Mouse (Mus musculus) cerebellum, adult 2 months (tissue): ENCODE results near the gene Kmt2d. TPM values are rescaled to one million over a fixed set of nuclear protein-coding genes. Genes with fewer than 3 reads are reported as not detected.

Experiments
- DNase-seq, 2 experiments: peaks; one replicate each; pipeline ENCODE4 v3.0.0; 2021
- H3K27ac ChIP-seq: fragments of 200-500 bp; 2 replicates; pipeline ENCODE4 v1.5.1; 2012; ENCODE audit warnings: low read length, control low read depth, inconsistent platforms; ENCODE audit not compliant: insufficient read depth
- H3K27me3 ChIP-seq: fragments of 200-500 bp; 2 replicates; pipeline ENCODE4 v1.6.1; 2012; ENCODE audit warnings: inconsistent platforms, mild to moderate bottlenecking, low read length, moderate library complexity; ENCODE audit not compliant: control insufficient read depth, insufficient read depth
- H3K4me1 ChIP-seq: fragments of 200-500 bp; 2 replicates; pipeline ENCODE4 v1.6.1; 2011; ENCODE audit warnings: low read length; ENCODE audit not compliant: control insufficient read depth, insufficient read depth
- H3K4me3 ChIP-seq: fragments of 200-500 bp; replicated peaks from 2 replicates; pipeline ENCODE3; 2011; ENCODE audit warnings: mild to moderate bottlenecking, low read depth, low read length, control low read depth; ENCODE audit not compliant: insufficient read depth
- CTCF ChIP-seq: fragments of 200-500 bp; IDR thresholded peaks from 2 replicates; pipeline ENCODE4 v1.5.1; 2011; ENCODE audit warnings: low read depth, mild to moderate bottlenecking, control low read depth, low read length, moderate library complexity, borderline replicate concordance; ENCODE audit not compliant: insufficient read depth
- POLR2A ChIP-seq: fragments of 200-500 bp; IDR thresholded peaks from 2 replicates; pipeline ENCODE4 v1.6.1; 2011; ENCODE audit warnings: low read length, control low read depth, borderline replicate concordance; ENCODE audit not compliant: insufficient read depth
- WGBS: fragments of 180-500 bp; shearing (Covaris S2); methylation state at CpG from one replicate; pipeline ENCODE4 v1.1.7; 2018; 5-methylcytosine and 5-hydroxymethylcytosine counted together
- polyA plus RNA-seq: library from polyadenylated mRNA; depleted of rRNA; stranded (reverse); fragments of >200 nt; gene quantifications from 2 replicates; pipeline ENCODE4 v1.2.3, GENCODE M21; 2012; rRNA removed

Gene Kmt2d
- polyA plus RNA-seq, 1 experiment: 49.9 TPM

- under 1% methylated on average over 12 of the region's 12 CpGs for WGBS
- Histone ChIP-seq H3K4me3 (no peak overlapping the region), H3K27ac (no peak overlapping the region), H3K4me1 (peaks cover 7% of the 10 kb centered on the region; the same call in 1 of the 2 replicates), H3K27me3 (peaks cover 3% of the 10 kb centered on the region; the same call in 1 of the 2 replicates)
- no peak for TF ChIP-seq CTCF
- TF ChIP-seq POLR2A: no peak
- DNase-seq: no peak
Measured at GRCm38 (mm10) chr15:98791221-98791620, 79.8 kb downstream of the Kmt2d start.

DNA sequence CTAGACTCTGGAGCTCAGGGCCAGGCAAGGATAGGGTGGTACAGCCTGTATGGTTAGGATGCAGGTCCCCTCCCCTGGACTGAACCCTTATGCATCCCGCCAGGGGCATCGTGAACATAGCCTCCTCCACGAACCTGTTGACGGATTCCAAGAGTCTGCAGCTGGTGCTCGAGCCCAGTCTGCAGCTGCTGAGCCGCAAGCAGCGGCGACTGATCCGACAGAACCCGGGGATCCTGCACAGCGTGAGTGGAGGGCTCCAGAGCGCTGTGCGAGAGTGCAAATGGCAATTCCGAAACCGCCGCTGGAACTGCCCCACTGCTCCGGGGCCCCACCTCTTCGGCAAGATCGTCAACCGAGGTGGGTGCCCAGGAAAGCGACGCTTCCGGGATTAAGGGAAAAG, 80.2 kb downstream of the Kmt2d start:
- no peak overlapping the region for H3K27ac ChIP-seq
- TF ChIP-seq CTCF (no peak), POLR2A (no peak)
- H3K4me1 ChIP-seq: peaks cover 7% of the 10 kb centered on the region; the same call in 1 of the 2 replicates
- no peak overlapping the region for H3K4me3 ChIP-seq
- WGBS: under 1% methylated on average over 23 of the region's 23 CpGs
- peaks cover 3% of the 10 kb centered on the region; the same call in 1 of the 2 replicates for H3K27me3 ChIP-seq
- no peak for DNase-seq

DNA sequence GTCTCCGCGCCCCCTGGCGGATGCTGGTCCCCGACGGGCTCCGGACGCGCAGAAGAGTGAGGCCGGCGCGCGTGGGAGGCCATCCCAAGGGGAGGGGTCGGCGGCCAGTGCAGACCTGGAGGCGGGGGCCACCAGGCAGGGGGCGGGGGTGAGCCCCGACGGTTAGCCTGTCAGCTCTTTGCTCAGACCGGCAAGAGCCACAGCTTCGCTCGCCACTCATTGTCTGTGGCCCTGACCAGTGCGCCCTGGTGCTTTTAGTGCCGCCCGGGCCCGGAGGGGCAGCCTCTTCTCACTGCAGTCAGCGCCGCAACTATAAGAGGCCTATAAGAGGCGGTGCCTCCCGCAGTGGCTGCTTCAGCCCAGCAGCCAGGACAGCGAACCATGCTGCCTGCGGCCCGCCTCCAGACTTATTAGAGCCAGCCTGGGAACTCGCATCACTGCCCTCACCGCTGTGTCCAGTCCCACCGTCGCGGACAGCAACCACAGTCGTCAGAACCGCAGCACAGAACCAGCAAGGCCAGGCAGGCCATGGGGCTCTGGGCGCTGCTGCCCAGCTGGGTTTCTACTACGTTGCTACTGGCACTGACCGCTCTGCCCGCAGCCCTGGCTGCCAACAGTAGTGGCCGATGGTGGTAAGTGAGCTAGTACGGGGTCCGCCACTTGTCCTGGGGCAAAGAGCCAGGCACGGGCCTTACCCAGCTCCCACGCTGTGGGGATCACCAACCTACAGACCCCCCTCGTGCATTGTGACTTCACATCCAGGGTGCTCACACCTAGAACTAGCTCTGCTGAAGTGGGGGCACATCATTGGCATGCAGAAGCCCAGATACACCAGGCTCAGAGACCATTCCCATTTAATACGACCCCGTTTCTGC, 81.1 kb downstream of the Kmt2d start, which contains the start of gene Wnt1:
Gene Wnt1, plus strand, starts transcription at position 197 of the 875 bp plus-strand sequence.
- Histone ChIP-seq H3K27me3 (peaks cover 3% of the 10 kb centered on the region; the same call in 1 of the 2 replicates), H3K4me1 (peaks cover 7% of the 10 kb centered on the region; the same call in 1 of the 2 replicates), H3K4me3 (no peak within 1 kb of the TSS), H3K27ac (no peak within 1 kb of the TSS)
- no peak for DNase-seq
- 2% methylated on average over 50 of the region's 51 CpGs for WGBS
- TF ChIP-seq CTCF: peak; percentile 39; the same call in 1 of the 2 replicates
- TF ChIP-seq POLR2A: no peak

GRCm38 (mm10) chr15:98788972-98789660, 81.9 kb downstream of the Kmt2d start:
- TF ChIP-seq CTCF (no peak), POLR2A (no peak)
- H3K27me3 ChIP-seq: peaks cover 3% of the 10 kb centered on the region; the same call in 1 of the 2 replicates
- no peak overlapping the region for H3K4me3 ChIP-seq
- H3K27ac ChIP-seq: no peak overlapping the region
- no peak for DNase-seq
- WGBS: 10% methylated on average over 24 of the region's 24 CpGs
- peaks cover 7% of the 10 kb centered on the region; the same call in 1 of the 2 replicates for H3K4me1 ChIP-seq

- Histone ChIP-seq H3K4me1 (peaks cover 7% of the 10 kb centered on the region; the same call in 1 of the 2 replicates), H3K4me3 (no peak overlapping the region), H3K27me3 (peaks cover 3% of the 10 kb centered on the region; the same call in 1 of the 2 replicates), H3K27ac (no peak overlapping the region)
- WGBS: 41% methylated on average over 4 of the region's 4 CpGs
- DNase-seq: no peak
- TF ChIP-seq CTCF: peak; percentile 39; the same call in 1 of the 2 replicates
- no peak for TF ChIP-seq POLR2A
Measured at GRCm38 (mm10) chr15:98787930-98788329, 83.1 kb downstream of the Kmt2d start.

- no peak for DNase-seq
- H3K27me3 ChIP-seq: peaks cover 3% of the 10 kb centered on the region; the same call in 1 of the 2 replicates
- 54% methylated on average over 7 of the region's 7 CpGs for WGBS
- H3K4me3 ChIP-seq: no peak overlapping the region
- H3K27ac ChIP-seq: no peak overlapping the region
- H3K4me1 ChIP-seq: peaks cover 1% of the 10 kb centered on the region; the same call in 1 of the 2 replicates
- TF ChIP-seq CTCF (peak; percentile 46), POLR2A (no peak)
Measured at GRCm38 (mm10) chr15:98785744-98786143, 85.3 kb downstream of the Kmt2d start.

Other genes with a start within 250 kb of the Kmt2d start
- gene Cacnb3, start 240.4 kb downstream of the Kmt2d start, polyA plus RNA-seq: 65.4 and 69.7 TPM in 2 replicates
- gene Ddx23, start 208.3 kb downstream of the Kmt2d start, polyA plus RNA-seq: 69.4 and 71.7 TPM in 2 replicates
- 42.4 and 47.4 TPM in 2 replicates for gene Rnd1, start 193.7 kb downstream of the Kmt2d start, polyA plus RNA-seq
- 4.8 TPM in 2 replicates for gene Ccdc65, start 163.0 kb downstream of the Kmt2d start, polyA plus RNA-seq
- 4.1 and 4.7 TPM in 2 replicates for gene Fkbp11, start 143.0 kb downstream of the Kmt2d start, polyA plus RNA-seq
- 202 and 210 TPM in 2 replicates for gene Arf3, start 108.0 kb downstream of the Kmt2d start, polyA plus RNA-seq
- gene Wnt10b, start 93.1 kb downstream of the Kmt2d start, polyA plus RNA-seq: 0.15 and 0.22 TPM in 2 replicates
- not detected in 2 replicates for gene Wnt1, start 81.3 kb downstream of the Kmt2d start, polyA plus RNA-seq
- 1.0 and 1.3 TPM in 2 replicates for gene Ddn, start 61.7 kb downstream of the Kmt2d start, polyA plus RNA-seq
- gene Prkag1, start 39.7 kb downstream of the Kmt2d start, polyA plus RNA-seq: 90.3 and 93.6 TPM in 2 replicates
- gene Rhebl1, start 23.3 kb upstream of the Kmt2d start, polyA plus RNA-seq: 18.7 and 19.8 TPM in 2 replicates
- gene Dhh, start 27.3 kb upstream of the Kmt2d start, polyA plus RNA-seq: 0.07 and 0.10 TPM in 2 replicates
- 37.5 and 39.7 TPM in 2 replicates for gene Lmbr1l, start 47.0 kb upstream of the Kmt2d start, polyA plus RNA-seq
- 1,352 and 1,359 TPM in 2 replicates for gene Tuba1b, start 63.4 kb upstream of the Kmt2d start, polyA plus RNA-seq
- 0.75 and 2.6 TPM in 2 replicates for gene Gm49450, start 82.3 kb upstream of the Kmt2d start, polyA plus RNA-seq
- 1,294 and 1,344 TPM in 2 replicates for gene Tuba1a, start 82.5 kb upstream of the Kmt2d start, polyA plus RNA-seq
- 6.4 and 9.0 TPM in 2 replicates for gene Tuba1c, start 158.7 kb upstream of the Kmt2d start, polyA plus RNA-seq
- gene Prph, start 184.0 kb upstream of the Kmt2d start, polyA plus RNA-seq: 25.7 and 37.7 TPM in 2 replicates
- gene Troap, start 203.4 kb upstream of the Kmt2d start, polyA plus RNA-seq: 0.07 and 0.22 TPM in 2 replicates
- 1.3 and 1.6 TPM in 2 replicates for gene C1ql4, start 216.6 kb upstream of the Kmt2d start, polyA plus RNA-seq
- 0.13 TPM in 1 of 2 replicates, not detected in the other for gene Dnajc22, start 222.0 kb upstream of the Kmt2d start, polyA plus RNA-seq